Mouse (Mus musculus) kidney, adult 2 months (tissue): ENCODE data around the gene Cdk5rap3.

Experiments
- CTCF ChIP-seq: fragments of 200-500 bp; conservative IDR thresholded peaks from 2 replicates; pipeline ENCODE4 v1.5.1; 2011; ENCODE audit warnings: low read depth, mild to moderate bottlenecking, control low read depth, low read length, moderate library complexity, mixed read lengths; ENCODE audit not compliant: insufficient read depth, insufficient read length
- POLR2A ChIP-seq: fragments of 200-500 bp; IDR thresholded peaks from one replicate; pipeline ENCODE4 v1.6.1; 2011; ENCODE audit warnings: low read depth, low read length, control low read depth

DNA sequence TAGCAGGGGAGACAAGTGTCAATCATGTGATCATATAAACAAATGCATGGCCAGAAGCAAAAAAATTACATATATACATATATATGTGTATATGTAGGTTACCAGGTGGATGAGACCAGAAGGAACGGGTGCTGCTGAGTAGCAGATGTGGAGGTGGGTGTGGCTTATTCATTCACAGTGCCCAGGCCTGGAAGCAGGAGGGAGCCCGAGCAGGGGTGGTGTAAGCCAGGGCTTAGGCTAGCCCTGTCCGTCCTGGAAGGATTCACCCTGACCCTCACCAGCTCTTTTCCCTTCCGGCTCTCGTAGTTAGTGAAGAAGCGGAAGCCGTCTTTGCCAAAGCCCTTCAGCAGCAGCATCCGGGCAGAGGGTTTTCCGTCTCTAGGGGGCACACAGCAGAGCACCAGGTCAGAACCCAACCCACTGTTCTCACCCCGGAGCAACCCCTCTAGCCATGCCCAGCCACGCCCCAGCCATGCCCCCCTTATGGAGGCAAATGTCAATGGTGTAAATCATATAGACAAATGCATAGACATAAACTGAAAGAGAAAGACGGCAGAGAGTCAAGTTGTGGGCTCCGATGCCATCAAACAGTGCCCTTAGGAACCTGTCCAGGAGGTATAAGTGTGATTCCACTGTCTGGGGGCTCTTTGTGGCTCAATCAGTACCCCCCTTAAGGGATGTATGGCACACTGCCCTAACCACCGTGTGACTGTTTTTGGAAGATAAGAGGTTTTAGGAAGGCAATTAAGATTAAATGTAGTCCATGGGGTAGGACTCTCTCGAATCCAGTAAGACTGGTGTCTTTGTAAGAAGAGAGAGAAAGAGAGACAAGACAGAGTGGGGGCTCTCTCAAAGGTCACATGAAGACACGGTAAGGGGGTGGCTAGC, 24.5 kb upstream of the Cdk5rap3 start:
- TF ChIP-seq CTCF (no peak), POLR2A (no peak)
